Mouse (Mus musculus) embryonic facial prominence, embryonic 12.5 days (tissue): ENCODE measurements around the gene Jpt1. TPM values are rescaled to one million over a fixed set of nuclear protein-coding genes. Genes with fewer than 3 reads are reported as not detected.
"Not testable (repeated sequence)": the region's sequence is repeated elsewhere in the genome, so short reads cannot be mapped to it uniquely, and the experiment has no call there.

Experiments used
- ATAC-seq: fragments of 200-750 bp; cut with Nextera tagmentation; 2 replicates; pipeline ENCODE4 v1.8.0; 2017; ENCODE audit not compliant: insufficient number of reproducible peaks, insufficient read depth, low FRiP score, low TSS enrichment
- H3K27ac ChIP-seq: fragments of 300-500 bp; sonication (generic); 2 replicates; pipeline ENCODE4 v1.5.1; 2016; ENCODE audit warnings: mild to moderate bottlenecking
- H3K27me3 ChIP-seq: fragments of 300-500 bp; sonication (generic); 2 replicates; pipeline ENCODE4 v1.6.1; 2016; ENCODE audit warnings: mild to moderate bottlenecking, moderate library complexity
- H3K36me3 ChIP-seq: fragments of 300-500 bp; sonication (generic); 2 replicates; pipeline ENCODE4 v1.6.1; 2016; ENCODE audit warnings: mild to moderate bottlenecking
- H3K4me1 ChIP-seq: fragments of 300-500 bp; sonication (generic); 2 replicates; pipeline ENCODE4 v1.6.1; 2016
- H3K4me2 ChIP-seq: fragments of 300-500 bp; sonication (generic); replicated peaks from 2 replicates; pipeline ENCODE4 v1.6.1; 2016; ENCODE audit warnings: mild to moderate bottlenecking, moderate library complexity
- H3K4me3 ChIP-seq: fragments of 300-500 bp; sonication (generic); 2 replicates; pipeline ENCODE4 v1.5.1; 2016; ENCODE audit warnings: mild to moderate bottlenecking
- H3K9ac ChIP-seq: fragments of 300-500 bp; sonication (generic); 2 replicates; pipeline ENCODE4 v1.6.1; 2016; ENCODE audit warnings: mild to moderate bottlenecking, moderate library complexity
- H3K9me3 ChIP-seq: fragments of 300-500 bp; sonication (generic); 2 replicates; pipeline ENCODE4 v1.6.1; 2016; ENCODE audit warnings: mild to moderate bottlenecking, moderate library complexity
- WGBS: fragments of 180-500 bp; shearing (Covaris S2); methylation state at CpG from one replicate; pipeline ENCODE4 v1.1.7; 2016; 5-methylcytosine and 5-hydroxymethylcytosine counted together
- polyA plus RNA-seq: library from polyadenylated mRNA; unstranded; fragments of >200 nt; fragmentation: Nextera tagmentation; extraction: Ambion mirVana; gene quantifications from 2 replicates; pipeline ENCODE4 v1.2.1, GENCODE M21; 2016

Gene Jpt1
- polyA plus RNA-seq, 1 experiment from 2014 or later, result 591 TPM

DNA sequence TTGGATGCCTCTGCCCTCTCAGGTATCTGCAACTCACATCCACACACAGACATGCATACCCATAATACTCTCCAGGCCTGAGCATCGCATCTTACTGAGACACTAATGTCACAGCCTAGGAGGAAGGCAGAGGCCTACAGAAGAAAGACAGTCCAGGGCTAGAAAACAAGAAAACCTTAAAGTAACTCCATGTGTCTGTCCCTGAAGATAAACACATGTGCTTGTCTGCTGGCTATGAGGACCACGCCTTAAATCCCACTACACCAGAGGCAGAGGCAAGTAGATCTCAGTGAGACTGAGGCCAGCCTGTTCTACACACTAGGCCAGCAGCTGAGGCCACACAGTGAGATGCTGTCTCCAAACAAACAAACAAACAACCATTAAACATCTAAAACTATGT, 3.1 kb downstream of the Jpt1 start:
- Histone ChIP-seq H3K4me2 (peak overlapping the region; percentile 89), H3K27me3 (no peaks in the 10 kb centered on the region), H3K4me3 (peak overlapping the region; percentile 92), H3K4me1 (peaks cover 60% of the 10 kb centered on the region), H3K27ac (no peak overlapping the region), H3K9ac (peak overlapping the region; percentile 81), H3K9me3 (no peaks in the 10 kb centered on the region), H3K36me3 (0 out of 2 replicates have a peak, but pooled peaks cover 2% of the 10 kb centered on the region)
- WGBS, result 44% methylated on average over 2 of the region's 2 CpGs
- ATAC-seq, result no peak

DNA sequence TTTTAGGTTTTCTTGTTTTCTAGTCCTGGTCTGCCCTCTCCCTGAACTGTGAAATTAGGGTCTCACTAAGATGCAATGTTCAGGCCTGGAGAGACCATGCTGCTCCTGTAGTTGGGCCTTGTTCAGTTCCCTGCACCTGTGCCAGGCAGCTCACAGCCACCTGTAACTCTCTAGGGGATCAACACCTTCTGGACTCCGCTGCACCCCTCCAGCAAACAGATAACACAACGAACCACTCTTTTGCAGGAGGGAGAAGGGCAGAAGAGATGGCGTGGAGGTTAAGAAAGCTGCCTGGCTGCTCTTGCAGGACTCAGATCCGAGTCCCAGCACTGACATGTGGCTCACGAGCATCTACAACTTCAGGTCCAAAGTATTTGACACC, 3.7 kb downstream of the Jpt1 start:
- Histone ChIP-seq H3K4me3 (no peak overlapping the region), H3K27ac (0 out of 2 replicates have a peak overlapping the region, but pooled peaks have one; percentile 17), H3K9me3 (no peaks in the 10 kb centered on the region), H3K4me2 (peak overlapping the region; percentile 89), H3K36me3 (0 out of 2 replicates have a peak, but pooled peaks cover 5% of the 10 kb centered on the region), H3K27me3 (no peaks in the 10 kb centered on the region), H3K4me1 (peaks cover 63% of the 10 kb centered on the region), H3K9ac (no peak overlapping the region)
- no peak for ATAC-seq
- WGBS, result 47% methylated on average over 5 of the region's 5 CpGs

- H3K9ac ChIP-seq, result peak overlapping the region; percentile 37
- peaks cover 63% of the 10 kb centered on the region for H3K4me1 ChIP-seq
- no peak overlapping the region for H3K4me3 ChIP-seq
- H3K36me3 ChIP-seq, result 0 out of 2 replicates have a peak, but pooled peaks cover 5% of the 10 kb centered on the region
- H3K27ac ChIP-seq, result peak overlapping the region; percentile 55; the same call in 1 of the 2 replicates
- no peak for ATAC-seq
- peak overlapping the region; percentile 89 for H3K4me2 ChIP-seq
- H3K27me3 ChIP-seq, result no peaks in the 10 kb centered on the region
- 34% methylated on average over 6 of the region's 6 CpGs for WGBS
- no peaks in the 10 kb centered on the region for H3K9me3 ChIP-seq
Observed at GRCm38 (mm10) chr11:115509773-115510506, 4.2 kb downstream of the Jpt1 start.

DNA sequence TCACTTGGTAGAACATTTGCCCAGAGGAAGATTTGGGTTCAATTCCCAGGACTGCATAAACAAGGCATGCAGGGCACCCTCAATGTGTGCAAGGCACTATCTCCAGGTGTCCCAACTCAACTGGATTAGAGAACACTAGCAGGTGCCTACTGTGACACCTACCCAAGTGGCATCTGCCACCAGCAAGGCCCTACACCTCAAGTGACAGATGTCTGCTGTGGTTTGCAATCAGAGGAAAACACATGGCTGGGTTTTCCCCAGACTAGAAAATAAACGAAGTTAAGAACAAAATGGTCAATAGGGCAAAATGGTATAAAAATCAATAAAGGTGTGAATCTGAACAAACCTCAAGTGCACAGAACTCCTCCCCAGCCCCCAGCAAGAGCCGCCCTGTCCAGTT, 6.1 kb downstream of the Jpt1 start:
- H3K4me2 ChIP-seq, result no peak overlapping the region
- peaks cover 62% of the 10 kb centered on the region for H3K4me1 ChIP-seq
- H3K27me3 ChIP-seq, result no peaks in the 10 kb centered on the region
- H3K27ac ChIP-seq, result no peak overlapping the region
- H3K36me3 ChIP-seq, result peaks cover 7% of the 10 kb centered on the region; the same call in 1 of the 2 replicates
- no peak for ATAC-seq
- H3K4me3 ChIP-seq, result no peak overlapping the region
- H3K9me3 ChIP-seq, result no peaks in the 10 kb centered on the region
- H3K9ac ChIP-seq, result no peak overlapping the region
- 87% methylated on average over 2 of the region's 2 CpGs for WGBS

GRCm38 (mm10) chr11:115506586-115506985, 7.6 kb downstream of the Jpt1 start:
- H3K27ac ChIP-seq, result no peak overlapping the region
- no peaks in the 10 kb centered on the region for H3K27me3 ChIP-seq
- ATAC-seq, result no peak
- peaks cover 19% of the 10 kb centered on the region for H3K36me3 ChIP-seq
- no peak overlapping the region for H3K4me3 ChIP-seq
- H3K4me2 ChIP-seq, result no peak overlapping the region
- no peaks in the 10 kb centered on the region for H3K9me3 ChIP-seq
- peaks cover 47% of the 10 kb centered on the region for H3K4me1 ChIP-seq
- no peak overlapping the region for H3K9ac ChIP-seq
- WGBS, result 80% methylated on average over 3 of the region's 3 CpGs

GRCm38 (mm10) chr11:115502636-115503035, 11.6 kb downstream of the Jpt1 start:
- Histone ChIP-seq H3K9me3 (no peaks in the 10 kb centered on the region), H3K4me3 (no peak overlapping the region), H3K27me3 (no peaks in the 10 kb centered on the region), H3K27ac (no peak overlapping the region), H3K36me3 (peaks cover 55% of the 10 kb centered on the region), H3K4me2 (no peak overlapping the region), H3K9ac (no peak overlapping the region), H3K4me1 (peaks cover 16% of the 10 kb centered on the region; the same call in 1 of the 2 replicates)
- no peak for ATAC-seq
- WGBS, result 92% methylated on average over 6 of the region's 6 CpGs

DNA sequence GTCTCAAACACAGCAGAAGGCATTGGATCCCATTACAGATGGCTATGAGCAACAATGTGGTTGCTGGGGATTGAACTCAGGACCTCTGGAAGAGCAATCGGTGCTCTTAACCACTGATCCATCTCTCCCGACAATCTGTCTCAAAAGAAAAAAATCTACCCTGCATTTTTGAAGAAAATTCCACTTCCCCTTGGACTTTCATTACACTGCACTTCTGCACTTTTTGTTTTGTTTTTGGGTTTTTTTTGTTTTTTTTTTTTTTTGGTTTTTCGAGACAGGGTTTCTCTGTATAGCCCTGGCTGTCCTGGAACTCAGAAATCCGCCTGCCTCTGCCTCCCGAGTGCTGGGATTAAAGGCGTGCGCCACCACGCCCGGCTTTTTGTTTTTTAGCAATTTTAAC, 17.6 kb downstream of the Jpt1 start:
- not testable (repeated sequence) for H3K9ac ChIP-seq, H3K4me3 ChIP-seq, H3K4me1 ChIP-seq, H3K9me3 ChIP-seq, H3K27me3 ChIP-seq, H3K4me2 ChIP-seq, H3K27ac ChIP-seq, ATAC-seq
- WGBS, result 91% methylated on average over 9 of the region's 9 CpGs
- H3K36me3 ChIP-seq, result peaks cover 44% of the 10 kb centered on the region

DNA sequence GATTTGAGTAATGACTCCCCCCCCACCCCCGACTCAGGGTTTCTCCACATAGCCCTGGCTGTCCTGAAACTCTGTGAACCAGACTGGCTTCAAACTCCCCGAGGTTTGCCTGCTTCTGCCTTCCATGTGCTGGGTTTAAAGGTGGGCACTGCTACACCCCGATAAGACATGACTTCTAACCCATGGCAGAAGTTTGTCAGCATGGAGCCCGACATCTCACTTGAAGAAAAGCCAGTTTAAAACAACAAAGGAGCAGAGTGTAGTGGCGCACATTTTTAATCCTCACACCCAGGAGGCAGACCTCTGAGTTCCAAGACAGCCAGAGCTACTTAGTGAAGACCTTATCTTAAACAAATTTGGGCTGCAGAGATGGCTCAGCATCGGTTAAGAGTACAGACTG, 21.8 kb downstream of the Jpt1 start:
- Histone ChIP-seq H3K4me2 (peak overlapping the region; percentile 80), H3K4me1 (peaks cover 13% of the 10 kb centered on the region), H3K9me3 (no peaks in the 10 kb centered on the region), H3K9ac (peak overlapping the region; percentile 67; the same call in 1 of the 2 replicates), H3K27ac (no peak overlapping the region), H3K36me3 (peaks cover 15% of the 10 kb centered on the region), H3K27me3 (no peaks in the 10 kb centered on the region), H3K4me3 (peak overlapping the region; percentile 65)
- ATAC-seq, result no peak
- 41% methylated on average over 6 of the region's 6 CpGs for WGBS

- Histone ChIP-seq H3K4me1 (peaks cover 13% of the 10 kb centered on the region), H3K4me2 (peak within 1 kb of the TSS; percentile 80), H3K9me3 (no peaks in the 10 kb centered on the region), H3K4me3 (peak within 1 kb of the TSS; percentile 65), H3K9ac (peak within 1 kb of the TSS; percentile 67), H3K27ac (peak within 1 kb of the TSS; percentile 87; the same call in 1 of the 2 replicates), H3K36me3 (peaks cover 8% of the 10 kb centered on the region; the same call in 1 of the 2 replicates), H3K27me3 (no peaks in the 10 kb centered on the region)
- under 1% methylated on average over 43 of the region's 43 CpGs for WGBS
- ATAC-seq, result peak; percentile 79
Observed at GRCm38 (mm10) chr11:115491356-115492083, 22.7 kb downstream of the Jpt1 start, which contains the start of gene Nt5c. TSS of gene Nt5c (minus strand) at chr11:115491862.

- Histone ChIP-seq H3K27ac (peak overlapping the region; percentile 87; the same call in 1 of the 2 replicates), H3K27me3 (no peaks in the 10 kb centered on the region), H3K9me3 (no peaks in the 10 kb centered on the region), H3K36me3 (peaks cover 8% of the 10 kb centered on the region; the same call in 1 of the 2 replicates), H3K9ac (peak overlapping the region; percentile 67), H3K4me1 (peaks cover 13% of the 10 kb centered on the region), H3K4me2 (peak overlapping the region; percentile 80), H3K4me3 (peak overlapping the region; percentile 65)
- peak; percentile 31 for ATAC-seq
- WGBS, result 22% methylated on average over 25 of the region's 25 CpGs
Observed at GRCm38 (mm10) chr11:115490441-115491355, 23.5 kb downstream of the Jpt1 start.

DNA sequence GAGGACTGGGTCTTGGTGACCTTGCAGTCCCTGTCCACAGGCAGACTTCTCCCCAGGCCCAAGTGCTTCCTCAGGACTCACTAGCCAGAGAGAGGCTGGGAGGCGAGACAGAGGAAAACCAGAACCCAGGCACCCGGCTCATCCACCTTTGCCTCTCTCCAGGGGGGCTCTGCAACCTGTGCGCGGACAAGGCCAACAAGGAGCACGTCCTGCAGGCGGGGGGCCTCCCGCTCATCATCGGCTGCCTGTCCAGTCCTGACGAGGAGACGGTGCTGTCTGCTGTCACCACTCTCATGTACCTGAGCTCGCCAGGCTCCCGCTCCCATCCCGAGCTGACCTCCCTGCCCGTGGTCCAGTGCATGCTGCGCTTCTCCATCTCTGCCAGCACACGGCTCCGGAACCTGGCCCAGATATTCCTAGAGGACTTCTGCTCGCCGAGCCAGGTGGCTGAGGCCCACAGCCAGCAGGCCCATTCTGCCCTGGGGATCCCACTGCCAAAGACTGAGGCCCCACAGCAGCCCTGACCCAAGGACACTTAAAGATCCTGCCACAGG, 25.6 kb downstream of the Jpt1 start:
- H3K27ac ChIP-seq, result no peak overlapping the region
- WGBS, result 86% methylated on average over 19 of the region's 19 CpGs
- H3K9ac ChIP-seq, result no peak overlapping the region
- no peak overlapping the region for H3K4me2 ChIP-seq
- no peak for ATAC-seq
- H3K4me3 ChIP-seq, result no peak overlapping the region
- no peaks in the 10 kb centered on the region for H3K9me3 ChIP-seq
- no peaks in the 10 kb centered on the region for H3K27me3 ChIP-seq
- H3K36me3 ChIP-seq, result peaks cover 8% of the 10 kb centered on the region; the same call in 1 of the 2 replicates
- peaks cover 22% of the 10 kb centered on the region for H3K4me1 ChIP-seq
